In genomic region chr16:3513107-3513506, GRCm38 (mm10) we compare ENCODE assay signal across 4 mouse cellular contexts.
DNase-seq lines count a peak whose midpoint lies in the region; TF ChIP-seq lines count a peak whose summit lies in the region.
"Not testable (repeated sequence)": the region's sequence is repeated elsewhere in the genome, so short reads cannot be mapped to it uniquely, and the experiment has no call there.

No protein-coding gene starts in this region.

- TF ChIP-seq POLR2A in CH12.LX (IDR thresholded peaks at IDR 0.05; ENCODE audit: low read depth, low read length) = not testable (repeated sequence)

- not testable (repeated sequence) for H3K9ac ChIP-seq in CH12.LX (ENCODE audit: insufficient read depth, low read depth)

- not testable (repeated sequence) for H3K4me1 ChIP-seq in CH12.LX (ENCODE audit: control insufficient read depth in 1 of 2, insufficient read depth in 2 of 2)

- H3K79me2 ChIP-seq in CH12.LX (replicated peaks; ENCODE audit: control insufficient read depth, extremely low read depth, insufficient read depth, poor library complexity, severe bottlenecking) = not testable (repeated sequence)

- DNase-seq in 3T3-L1 (ENCODE audit: low read depth, low spot score) (peak; percentile 6), A20 (ENCODE audit: low read depth, low spot score) (peak; percentile 43), CH12.LX (ENCODE audit: extremely low read depth) (peak; percentile 72)
- DNase-seq in Muller cell, postnatal 12 days (ENCODE audit: inconsistent ontology term) = peak; percentile 7

- H3K4me2 ChIP-seq in CH12.LX (ENCODE audit: insufficient read depth, low read depth, poor library complexity, severe bottlenecking) = not testable (repeated sequence)

- dilution Hi-C loops in CH12.LX (cut with MboI; ENCODE audit: extremely low pct_ligation_motif_present, extremely low pct_unique_long_range_greater_than_20kb, low sequenced_read_pairs) = not testable (repeated sequence)

- H3K36me3 ChIP-seq in CH12.LX (replicated peaks in 1 of 2; ENCODE audit: control insufficient read depth in 1 of 2, insufficient read depth in 1 of 2, low read length in 1 of 2) = not testable (repeated sequence)

- H3K27me3 ChIP-seq in CH12.LX (replicated peaks) = not testable (repeated sequence)

- not testable (repeated sequence) for H3K27ac ChIP-seq in CH12.LX (ENCODE audit: insufficient read depth, low read depth)

- in situ Hi-C loops in CH12.LX (cut with MboI; ENCODE audit: low pct_ligation_motif_present, low pct_unique_long_range_greater_than_20kb, low sequenced_read_pairs) = not testable (repeated sequence)

- not testable (repeated sequence) for TF ChIP-seq RAD21 in CH12.LX (IDR thresholded peaks at IDR 0.05; ENCODE audit: low read depth, low read length)

- not testable (repeated sequence) for H3K9me3 ChIP-seq in CH12.LX (replicated peaks; ENCODE audit: low read length)

- not testable (repeated sequence) for TF ChIP-seq CTCF in CH12.LX (conservative IDR thresholded peaks at IDR 0.05 in 1 of 2, IDR thresholded peaks at IDR 0.05 in 1 of 2; ENCODE audit: low read depth in 2 of 2, low read length in 2 of 2)

- H3K4me3 ChIP-seq in CH12.LX (replicated peaks in 1 of 3; ENCODE audit: low read depth in 2 of 3, low read length in 2 of 3, poor library complexity in 1 of 3) = not testable (repeated sequence)

- TF ChIP-seq EP300 in CH12.LX (IDR thresholded peaks at IDR 0.05; ENCODE audit: low read length) = peak; percentile 51; the same call in 1 of the 2 replicates

Comparison
In these comparisons a context has a peak if more than half of its experiments do, and no peak if none do; other contexts are left out.
1. DNase-seq: peak in every context shown above with its lines; median percentile 72 in CH12.LX; 43 in A20; 7 in Muller cell, postnatal 12 days; 6 in 3T3-L1.